Mouse (Mus musculus) brain, adult 2 months (tissue): Measurements from ENCODE around the gene Olfr1160.
"Not testable (repeated sequence)": the region's sequence is repeated elsewhere in the genome, so short reads cannot be mapped to it uniquely, and the experiment has no call there.

Experiments
- DNase-seq: peaks from one replicate; pipeline ENCODE4 v3.0.0; 2011; ENCODE audit warnings: low read depth, low spot score

Olfr1160 gene

DNA sequence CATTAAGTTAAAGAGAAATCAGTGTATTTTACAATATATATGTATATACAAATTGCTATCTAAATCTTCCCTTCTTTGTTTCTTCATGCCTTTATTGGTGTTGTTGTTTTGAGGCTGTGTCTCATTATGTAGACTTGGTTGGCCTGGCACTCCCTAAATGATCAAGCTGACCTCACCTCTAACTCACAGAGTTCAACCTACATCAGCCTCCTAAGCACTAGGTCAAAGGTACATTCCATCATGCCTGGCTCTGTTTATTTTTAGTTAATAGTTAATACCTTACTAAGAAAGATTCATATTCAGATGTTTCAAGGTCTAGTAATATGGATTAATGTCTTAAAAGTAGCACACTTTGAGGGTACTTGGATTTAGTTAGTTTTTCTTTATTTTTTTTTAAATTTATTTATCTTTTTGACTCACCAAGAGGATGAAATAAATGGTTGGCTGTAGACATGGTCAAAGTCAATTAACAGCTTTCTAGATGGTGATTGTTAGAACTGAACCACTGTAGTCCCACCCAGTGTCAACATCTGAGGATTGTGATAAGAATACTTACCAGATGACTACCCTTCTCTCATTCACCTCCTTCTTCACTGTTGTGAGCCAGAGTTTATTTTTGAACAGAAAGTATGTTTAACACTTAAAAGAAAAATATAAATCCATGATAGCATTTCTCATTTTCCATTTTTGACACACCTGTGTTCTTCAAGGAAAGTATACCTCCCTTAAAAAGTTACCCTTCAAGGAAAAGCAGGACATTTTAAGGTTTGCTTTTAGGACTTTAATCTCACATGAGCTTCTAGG, at the start of gene Olfr1160:
TSS of gene Olfr1160 (minus strand) at position 754 of the 804 bp plus-strand sequence.
- DNase-seq: no peak

DNA sequence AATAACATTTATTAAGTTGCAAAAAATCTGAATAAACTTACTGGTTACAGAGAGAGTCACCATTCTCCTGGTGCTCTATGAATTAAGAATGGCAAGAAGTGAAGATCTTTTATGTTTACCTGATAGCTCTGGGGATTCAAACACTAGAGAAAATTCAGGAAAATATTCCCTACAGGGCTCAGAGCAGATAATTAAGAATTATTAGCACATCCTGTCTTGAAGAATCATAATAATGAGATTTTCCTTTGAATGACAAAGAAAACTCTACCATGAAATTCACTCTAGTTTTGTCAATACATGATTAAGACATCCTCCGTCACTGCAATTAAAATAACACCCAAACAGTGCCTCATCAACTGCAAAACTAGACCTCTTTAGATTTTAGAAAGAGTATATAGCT, 43.0 kb upstream of the Olfr1160 start, which contains the start of gene Olfr1162:
TSS of gene Olfr1162 (minus strand) at position 101 of the 400 bp plus-strand sequence.
- no peak for DNase-seq

DNA sequence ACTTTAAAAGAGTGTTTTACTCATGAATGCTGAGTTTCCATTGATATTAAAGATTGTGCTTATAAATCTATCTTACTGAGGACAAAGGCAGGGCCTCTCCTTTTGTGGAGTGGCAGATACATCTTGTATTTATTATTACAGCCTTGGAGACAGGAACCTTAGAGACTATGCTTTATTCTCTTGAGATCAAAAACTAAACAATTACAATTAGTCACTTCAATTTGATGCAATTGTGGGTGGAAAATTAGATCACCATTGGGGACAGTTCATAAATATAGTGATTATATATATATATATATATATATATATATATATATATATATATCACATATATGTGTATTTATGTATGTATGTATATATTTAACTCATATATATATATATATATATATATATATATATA, 29.5 kb upstream of the Olfr1160 start, which contains the start of gene Olfr73:
TSS of gene Olfr73 (minus strand) at position 101 of the 400 bp plus-strand sequence.
- no peak for DNase-seq

DNA sequence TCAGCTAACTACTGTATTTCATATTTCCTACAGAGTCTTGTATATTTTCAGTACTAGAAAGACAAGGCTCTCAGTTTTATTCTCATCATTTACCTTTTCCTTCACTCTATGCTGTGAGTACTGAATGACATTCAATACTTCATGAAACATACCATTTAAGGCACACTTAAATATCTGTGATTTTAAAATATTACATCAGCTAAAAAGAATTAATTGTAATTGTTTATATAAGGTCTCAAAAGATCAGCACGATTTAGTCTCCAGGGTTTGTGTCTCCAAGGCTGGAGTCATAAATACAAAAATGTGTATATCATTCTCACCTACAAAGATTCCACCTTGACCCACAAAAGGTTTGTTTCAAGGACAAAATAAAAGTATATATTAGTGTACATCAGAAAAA, 14.4 kb upstream of the Olfr1160 start, which contains the start of gene Olfr1161:
TSS of gene Olfr1161 (plus strand) at position 301 of the 400 bp plus-strand sequence.
- not testable (repeated sequence) for DNase-seq

DNA sequence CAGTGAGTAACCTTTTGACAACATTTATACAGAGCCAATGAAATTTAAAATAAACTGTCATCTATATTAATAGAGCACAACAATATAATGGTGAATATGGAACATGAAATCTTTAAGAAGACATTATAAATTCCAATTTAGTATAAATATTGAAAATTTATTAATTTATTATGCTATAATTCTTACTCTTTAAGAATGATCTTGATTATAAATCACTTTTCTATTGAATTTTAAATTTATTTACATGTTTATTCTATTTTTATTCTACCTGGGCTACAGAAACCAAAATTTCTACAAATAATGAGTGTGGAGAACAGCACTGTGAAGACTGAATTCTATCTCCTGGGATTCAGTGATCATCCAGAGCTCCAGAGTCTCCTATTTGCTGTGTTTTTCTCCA, 18.3 kb downstream of the Olfr1160 start, which contains the start of gene Olfr1158:
TSS of gene Olfr1158 (plus strand) at position 301 of the 400 bp plus-strand sequence.
- no peak for DNase-seq

DNA sequence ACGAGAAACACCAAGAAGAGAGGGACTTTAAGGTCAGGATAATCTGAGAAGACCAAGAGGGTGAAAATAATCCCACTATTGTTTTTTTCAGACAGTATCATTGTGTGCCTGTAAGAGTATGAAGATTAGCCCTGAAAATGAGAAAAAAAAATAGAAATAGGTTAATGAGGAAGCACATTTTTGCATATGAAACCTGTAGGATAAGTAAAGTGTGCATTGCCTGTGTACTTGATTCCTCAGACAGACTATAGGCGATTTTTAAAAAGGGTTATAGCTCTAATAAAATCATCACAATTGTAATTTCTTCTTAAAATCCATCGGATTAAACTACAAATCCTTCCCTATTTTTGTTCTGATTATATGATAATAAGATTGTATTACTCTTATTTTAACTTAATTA, 33.5 kb downstream of the Olfr1160 start, which contains the start of gene Olfr74:
TSS of gene Olfr74 (minus strand) at position 101 of the 400 bp plus-strand sequence.
- no peak for DNase-seq

DNA sequence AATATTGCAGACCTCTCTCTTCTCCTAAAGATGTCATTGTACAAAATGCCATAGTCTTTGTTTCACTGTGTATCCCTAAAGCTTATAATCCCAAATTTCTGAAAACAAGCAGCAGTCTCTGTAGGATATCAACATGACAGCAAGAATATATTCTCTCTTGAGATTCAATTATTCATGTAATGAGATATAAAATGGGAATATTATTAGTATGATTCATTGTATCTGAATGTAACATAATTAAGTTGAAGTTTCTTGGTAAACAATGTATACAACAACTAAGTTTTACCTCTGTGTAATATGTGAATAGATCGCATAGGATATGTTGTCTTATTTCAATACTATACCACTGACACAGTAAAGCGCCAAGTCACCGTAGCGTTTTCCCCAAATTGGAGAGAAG, 39.9 kb downstream of the Olfr1160 start, which contains the start of gene Olfr1157:
TSS of gene Olfr1157 (minus strand) at position 101 of the 400 bp plus-strand sequence.
- DNase-seq: no peak

DNA sequence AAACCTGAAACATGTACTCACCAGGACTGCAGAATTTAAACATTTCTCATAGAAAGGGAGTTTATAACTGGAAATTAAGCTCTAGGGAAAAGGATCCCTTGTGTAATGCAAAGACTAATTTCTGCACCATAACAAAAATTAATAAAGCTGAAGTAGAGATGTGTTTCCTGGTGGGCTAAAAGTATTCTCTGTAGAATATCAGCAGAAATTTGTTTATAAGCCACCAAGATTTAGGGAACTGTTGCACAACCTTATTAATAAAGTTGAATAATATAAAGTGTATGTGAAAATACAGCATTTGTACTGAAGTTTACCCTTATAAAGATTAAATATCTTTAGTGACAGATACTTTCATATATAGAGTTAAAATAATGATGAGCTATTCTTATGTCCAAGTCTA, 55.1 kb downstream of the Olfr1160 start, which contains the start of gene Olfr1156:
TSS of gene Olfr1156 (minus strand) at position 101 of the 400 bp plus-strand sequence.
- DNase-seq: no peak
